Mouse (Mus musculus) heart, postnatal 0 days (tissue): ENCODE data around the gene Ammecr1. TPM values are rescaled to one million over a fixed set of nuclear protein-coding genes. Genes with fewer than 3 reads are reported as not detected.

Experiments
- ATAC-seq: fragments of 200-750 bp; cut with Nextera tagmentation; 2 replicates; pipeline ENCODE4 v1.8.0; 2017; ENCODE audit warnings: low read depth, moderate number of reproducible peaks, moderate library complexity; ENCODE audit not compliant: insufficient read depth
- DNase-seq: peaks from one replicate; pipeline ENCODE4 v3.0.0-alpha.2; 2016; ENCODE audit warnings: low spot score
- H3K27ac ChIP-seq: fragments of 300-500 bp; sonication (generic); 2 replicates; pipeline ENCODE4 v1.5.1; 2014; ENCODE audit warnings: low read depth, mild to moderate bottlenecking
- H3K27me3 ChIP-seq: fragments of 300-500 bp; sonication (generic); 2 replicates; pipeline ENCODE4 v1.6.1; 2014; ENCODE audit warnings: low read length, mixed read lengths; ENCODE audit not compliant: control insufficient read depth, insufficient read depth
- H3K36me3 ChIP-seq: fragments of 300-500 bp; sonication (generic); replicated peaks from 2 replicates; pipeline ENCODE4 v1.6.1; 2014; ENCODE audit warnings: low read length, mixed read lengths; ENCODE audit not compliant: control insufficient read depth, insufficient read depth
- H3K4me1 ChIP-seq: fragments of 300-500 bp; sonication (generic); 2 replicates; pipeline ENCODE4 v1.6.1; 2014; ENCODE audit warnings: antibody characterized with exemption; ENCODE audit not compliant: control insufficient read depth, insufficient read depth
- H3K4me2 ChIP-seq: fragments of 300-500 bp; sonication (generic); 2 replicates; pipeline ENCODE4 v1.6.1; 2014; ENCODE audit warnings: low read depth, mild to moderate bottlenecking, low read length, moderate library complexity
- H3K4me3 ChIP-seq: fragments of 300-500 bp; sonication (generic); 2 replicates; pipeline ENCODE4 v1.5.1; 2014; ENCODE audit warnings: low read depth, low read length
- H3K9ac ChIP-seq: fragments of 300-500 bp; sonication (generic); replicated peaks from 2 replicates; pipeline ENCODE4 v1.6.1; 2014; ENCODE audit warnings: low read depth, low read length, mixed read lengths
- H3K9me3 ChIP-seq: fragments of 300-500 bp; sonication (generic); replicated peaks from 2 replicates; pipeline ENCODE4 v1.6.1; 2016; ENCODE audit warnings: low read length; ENCODE audit not compliant: control insufficient read depth
- CTCF ChIP-seq: IDR thresholded peaks from 2 replicates; pipeline ENCODE4 v1.5.1; 2016; ENCODE audit warnings: antibody characterized with exemption, control low read depth, low read depth
- EP300 ChIP-seq: IDR thresholded peaks from 2 replicates; pipeline ENCODE4 v1.6.1; 2016; ENCODE audit warnings: antibody characterized with exemption, low read depth
- WGBS: fragments of 180-500 bp; shearing (Covaris S2); extraction: QIAGEN DNeasy Blood & Tissue Kit; methylation state at CpG from one replicate; pipeline ENCODE4 v1.1.7; 2014; 5-methylcytosine and 5-hydroxymethylcytosine counted together
- polyA plus RNA-seq: library from polyadenylated mRNA; unstranded; fragments of >200 nt; fragmentation: Nextera tagmentation; extraction: Ambion mirVana; gene quantifications from 2 replicates; pipeline ENCODE4 v1.2.1, GENCODE M21; 2015
- total RNA-seq: library from RNA; depleted of rRNA; stranded (reverse); fragments of >200 nt; gene quantifications from 2 replicates; pipeline ENCODE4 v1.2.3, GENCODE M21; 2014; ENCODE audit warnings: low replicate concordance

Ammecr1 gene
- total and polyA plus RNA-seq, 2 experiments from 2014 or later = 19.9 to 21.2 TPM

- TF ChIP-seq EP300 = no peak
- TF ChIP-seq CTCF = no peak
- Histone ChIP-seq H3K4me3 (no peak overlapping the region), H3K4me2 (no peak overlapping the region), H3K27ac (no peak overlapping the region), H3K36me3 (no peaks in the 10 kb centered on the region), H3K9me3 (no peaks in the 10 kb centered on the region), H3K27me3 (no peaks in the 10 kb centered on the region), H3K4me1 (no peaks in the 10 kb centered on the region), H3K9ac (no peak overlapping the region)
- DNase-seq (no peak), ATAC-seq (no peak)
- WGBS = 64% methylated on average over 4 of the region's 4 CpGs
These were observed 12.7 kb upstream of the Ammecr1 start for GRCm38 (mm10) chrX:142979224-142979623.

GRCm38 (mm10) chrX:142972443-142972970 lies 6.0 kb upstream of the Ammecr1 start:
- no peaks in the 10 kb centered on the region for H3K27me3 ChIP-seq
- H3K27ac ChIP-seq = peak overlapping the region; percentile 46; the same call in 1 of the 2 replicates
- WGBS = 27% methylated on average over 7 of the region's 7 CpGs
- H3K9me3 ChIP-seq = no peaks in the 10 kb centered on the region
- H3K4me1 ChIP-seq = no peaks in the 10 kb centered on the region
- TF ChIP-seq CTCF (no peak), EP300 (no peak)
- ATAC-seq = peak; percentile 88
- DNase-seq = no peak
- H3K4me3 ChIP-seq = no peak overlapping the region
- H3K4me2 ChIP-seq = no peak overlapping the region
- H3K9ac ChIP-seq = no peak overlapping the region
- H3K36me3 ChIP-seq = no peaks in the 10 kb centered on the region

GRCm38 (mm10) chrX:142971759-142972158 lies 5.2 kb upstream of the Ammecr1 start:
- H3K9me3 ChIP-seq = no peaks in the 10 kb centered on the region
- H3K4me1 ChIP-seq = no peaks in the 10 kb centered on the region
- WGBS = 80% methylated on average over 3 of the region's 3 CpGs
- no peak for TF ChIP-seq EP300
- no peak for TF ChIP-seq CTCF
- no peaks in the 10 kb centered on the region for H3K27me3 ChIP-seq
- no peak overlapping the region for H3K27ac ChIP-seq
- H3K4me3 ChIP-seq = no peak overlapping the region
- no peaks in the 10 kb centered on the region for H3K36me3 ChIP-seq
- DNase-seq (no peak), ATAC-seq (no peak)
- no peak overlapping the region for H3K4me2 ChIP-seq
- H3K9ac ChIP-seq = no peak overlapping the region

- TF ChIP-seq EP300 (no peak), CTCF (no peak)
- H3K9ac ChIP-seq = peak overlapping the region; percentile 92
- no peaks in the 10 kb centered on the region for H3K27me3 ChIP-seq
- ATAC-seq = no peak
- peak overlapping the region; percentile 54 for H3K4me2 ChIP-seq
- H3K4me3 ChIP-seq = peak overlapping the region; percentile 83
- DNase-seq = no peak
- H3K36me3 ChIP-seq = no peaks in the 10 kb centered on the region
- peak overlapping the region; percentile 95; the same call in 1 of the 2 replicates for H3K27ac ChIP-seq
- H3K4me1 ChIP-seq = no peaks in the 10 kb centered on the region
- no peaks in the 10 kb centered on the region for H3K9me3 ChIP-seq
- WGBS = 43% methylated on average over 7 of the region's 7 CpGs
These were observed 539 bp upstream of the Ammecr1 start for GRCm38 (mm10) chrX:142967067-142967466.

GRCm38 (mm10) chrX:142965236-142966007 lies 1.1 kb downstream of the Ammecr1 start:
- no peak for ATAC-seq
- no peak for DNase-seq
- 18% methylated on average over 23 of the region's 23 CpGs for WGBS

More at GRCm38 (mm10) chrX:142965236-142966007, 1.1 kb downstream of the Ammecr1 start:
- Histone ChIP-seq H3K9ac (peak overlapping the region; percentile 92), H3K4me3 (peak overlapping the region; percentile 83), H3K36me3 (no peaks in the 10 kb centered on the region), H3K27me3 (no peaks in the 10 kb centered on the region), H3K4me2 (peak overlapping the region; percentile 63), H3K9me3 (no peaks in the 10 kb centered on the region), H3K27ac (peak overlapping the region; percentile 95), H3K4me1 (no peaks in the 10 kb centered on the region)
- no peak for TF ChIP-seq EP300
- no peak for TF ChIP-seq CTCF
